ENCODE assay signal across 12 mouse cellular contexts in the genomic region with DNA sequence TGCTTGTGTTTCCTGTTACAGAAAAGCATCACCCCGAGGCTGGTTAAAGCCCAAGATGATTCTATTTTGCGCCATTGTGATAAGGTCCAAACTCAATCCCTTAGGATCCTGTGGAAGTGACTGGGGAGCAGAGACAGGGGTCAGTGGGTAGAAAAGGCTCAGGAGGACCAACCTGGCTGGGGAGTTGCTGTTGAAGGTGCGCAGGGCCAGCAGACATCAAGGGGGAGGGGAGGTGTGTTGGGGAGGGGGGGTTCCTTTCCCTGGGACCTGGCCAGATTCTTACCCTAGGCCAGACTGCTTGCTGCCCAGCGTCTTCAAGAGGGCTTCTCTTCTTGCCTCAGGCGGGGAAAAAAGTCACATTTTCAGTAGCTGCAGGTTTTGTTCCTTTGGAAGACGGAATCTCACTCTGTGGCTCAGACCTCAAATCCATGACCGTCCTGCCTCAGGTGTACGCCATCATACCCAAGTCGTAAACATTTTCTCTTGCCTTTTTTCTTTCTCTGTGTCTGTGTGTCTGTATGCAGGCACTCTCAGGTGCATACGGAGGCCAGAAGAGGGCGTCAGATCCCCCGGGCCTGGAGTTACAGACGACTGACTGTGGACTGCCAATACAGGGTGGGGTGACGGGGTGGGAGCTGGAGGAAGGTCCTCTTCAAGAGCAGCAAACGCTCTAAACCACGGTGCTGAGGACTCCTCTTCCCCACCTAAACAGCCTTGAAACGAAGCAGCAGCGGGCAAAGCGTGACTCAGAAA. TPM values are rescaled to one million over a fixed set of nuclear protein-coding genes. Genes with fewer than 3 reads are reported as not detected.
DNase-seq lines count a peak whose midpoint lies in the region; ATAC-seq and TF ChIP-seq lines count a peak whose summit lies in the region.
"Had no signal": no experiment of that assay in that cellular context is flagged by ENCODE, and none has a peak within 500 bp of the region (broad histone marks: within the 10 kb centered on the region; RNA-seq: fewer than 3 reads in every experiment).

No protein-coding gene starts in this region.

- H3K4me3 ChIP-seq in embryonic facial prominence, embryonic 13.5 days = no peak overlapping the region
- H3K4me3 ChIP-seq in embryonic facial prominence, embryonic 10.5 days = no peak overlapping the region
- no peak overlapping the region for H3K4me3 ChIP-seq in lung, embryonic 15.5 days
- no peak overlapping the region for H3K4me3 ChIP-seq in lung, adult 2 months (replicated peaks; ENCODE audit: extremely low read depth, low read depth, low read length)
- H3K4me3 ChIP-seq in intestine, postnatal 0 days (ENCODE audit: low read depth, low read length) = no peak overlapping the region
- H3K4me3 ChIP-seq: midbrain, embryonic 13.5 days had no signal

- no peak for ATAC-seq in embryonic facial prominence, embryonic 13.5 days (ENCODE audit: insufficient number of reproducible peaks, insufficient read depth, low FRiP score, low TSS enrichment, low read depth)
- no peak for ATAC-seq in lung, embryonic 15.5 days (ENCODE audit: borderline replicate concordance, extremely low read depth, low FRiP score, low TSS enrichment)
- ATAC-seq in intestine, postnatal 0 days = no peak

- no peak for DNase-seq in embryonic facial prominence, embryonic 10.5 days (ENCODE audit: low spot score)
- DNase-seq in kidney, adult 18-20 months = peak; percentile 7
- DNase-seq in kidney, adult 11 months = no peak
- DNase-seq in lung, adult 2 months = no peak
- no peak for DNase-seq in right cerebral cortex, postnatal 25 days
- DNase-seq: gastrocnemius, postnatal 10 days; kidney, postnatal 14 days had no signal

- H3K27ac ChIP-seq in embryonic facial prominence, embryonic 13.5 days = peak overlapping the region; percentile 76; the same call in 1 of the 2 replicates
- H3K27ac ChIP-seq in embryonic facial prominence, embryonic 10.5 days (replicated peaks) = no peak overlapping the region
- no peak overlapping the region for H3K27ac ChIP-seq in lung, embryonic 15.5 days
- no peak overlapping the region for H3K27ac ChIP-seq in intestine, postnatal 0 days (ENCODE audit: low read depth, low read length)
- H3K27ac ChIP-seq: macrophage; midbrain, embryonic 13.5 days had no signal

- H3K27me3 ChIP-seq in embryonic facial prominence, embryonic 13.5 days = no peaks in the 10 kb centered on the region
- no peaks in the 10 kb centered on the region for H3K27me3 ChIP-seq in embryonic facial prominence, embryonic 10.5 days (replicated peaks; ENCODE audit: low read depth, poor library complexity, severe bottlenecking)
- no peaks in the 10 kb centered on the region for H3K27me3 ChIP-seq in lung, embryonic 15.5 days
- no peaks in the 10 kb centered on the region for H3K27me3 ChIP-seq in intestine, postnatal 0 days (replicated peaks; ENCODE audit: control insufficient read depth, insufficient read depth, low read length)
- H3K27me3 ChIP-seq: midbrain, embryonic 13.5 days had no signal

- peaks cover 22% of the 10 kb centered on the region for H3K4me1 ChIP-seq in embryonic facial prominence, embryonic 13.5 days
- peaks cover 9% of the 10 kb centered on the region for H3K4me1 ChIP-seq in embryonic facial prominence, embryonic 10.5 days
- peaks cover 8% of the 10 kb centered on the region for H3K4me1 ChIP-seq in lung, embryonic 15.5 days
- peaks cover 7% of the 10 kb centered on the region; the same call in 1 of the 2 replicates for H3K4me1 ChIP-seq in lung, adult 2 months (ENCODE audit: control insufficient read depth, insufficient read depth, low read length)
- 0 out of 2 replicates have a peak, but pooled peaks cover 3% of the 10 kb centered on the region for H3K4me1 ChIP-seq in intestine, postnatal 0 days (replicated peaks; ENCODE audit: control insufficient read depth, insufficient read depth, low read length)

- H3K9me3 ChIP-seq in embryonic facial prominence, embryonic 13.5 days = no peaks in the 10 kb centered on the region
- no peaks in the 10 kb centered on the region for H3K9me3 ChIP-seq in embryonic facial prominence, embryonic 10.5 days
- no peaks in the 10 kb centered on the region for H3K9me3 ChIP-seq in lung, embryonic 15.5 days
- H3K9me3 ChIP-seq in intestine, postnatal 0 days (ENCODE audit: control insufficient read depth) = no peaks in the 10 kb centered on the region
- H3K9me3 ChIP-seq: midbrain, embryonic 13.5 days had no signal

- TF ChIP-seq CTCF in lung, adult 2 months (IDR thresholded peaks at IDR 0.05; ENCODE audit: insufficient read depth, low read length) = no peak
- TF ChIP-seq CTCF in intestine, postnatal 0 days (IDR thresholded peaks at IDR 0.05; ENCODE audit: low read depth) = peak; percentile 41

- TF ChIP-seq POLR2A in lung, adult 2 months (IDR thresholded peaks at IDR 0.05; ENCODE audit: borderline replicate concordance, extremely low read depth, low read depth, low read length) = no peak

- WGBS in embryonic facial prominence, embryonic 13.5 days = 63% methylated on average over 19 of the region's 19 CpGs
- WGBS in embryonic facial prominence, embryonic 10.5 days = 69% methylated on average over 19 of the region's 19 CpGs
- 63% methylated on average over 19 of the region's 19 CpGs for WGBS in lung, embryonic 15.5 days
- WGBS in lung, adult 2 months = 63% methylated on average over 19 of the region's 19 CpGs
- 62% methylated on average over 19 of the region's 19 CpGs for WGBS in intestine, postnatal 0 days

- H3K9ac ChIP-seq in embryonic facial prominence, embryonic 13.5 days = no peak overlapping the region; the same call in 1 of the 2 replicates
- no peak overlapping the region for H3K9ac ChIP-seq in lung, embryonic 15.5 days
- no peak overlapping the region for H3K9ac ChIP-seq in intestine, postnatal 0 days (ENCODE audit: low read depth, low read length)
- H3K9ac ChIP-seq: midbrain, embryonic 13.5 days had no signal

- H3K4me2 ChIP-seq in embryonic facial prominence, embryonic 13.5 days = no peak overlapping the region
- peak overlapping the region; percentile 55; the same call in 1 of the 2 replicates for H3K4me2 ChIP-seq in lung, embryonic 15.5 days
- no peak overlapping the region for H3K4me2 ChIP-seq in intestine, postnatal 0 days (replicated peaks; ENCODE audit: low read depth)

- H3K36me3 ChIP-seq in embryonic facial prominence, embryonic 13.5 days = no peaks in the 10 kb centered on the region
- no peaks in the 10 kb centered on the region for H3K36me3 ChIP-seq in embryonic facial prominence, embryonic 10.5 days (replicated peaks)
- H3K36me3 ChIP-seq in lung, embryonic 15.5 days = no peaks in the 10 kb centered on the region
- H3K36me3 ChIP-seq in intestine, postnatal 0 days (ENCODE audit: control insufficient read depth, insufficient read depth) = no peaks in the 10 kb centered on the region
- H3K36me3 ChIP-seq: midbrain, embryonic 13.5 days had no signal

RNA-seq across cellular contexts. Expression of a gene that starts 38.4 kb away (rescaled TPM):
- polyA plus RNA-seq in embryonic facial prominence, embryonic 13.5 days (2015; fragmentation: Nextera tagmentation; extraction: Ambion mirVana) = 107 and 113 TPM in 2 replicates
- polyA plus RNA-seq in embryonic facial prominence, embryonic 10.5 days (2016; fragmentation: Nextera tagmentation; extraction: Ambion mirVana) = 162 and 171 TPM in 2 replicates
- polyA plus RNA-seq in lung, embryonic 15.5 days (2015; fragmentation: Nextera tagmentation; extraction: Ambion mirVana) = 94.7 and 106 TPM in 2 replicates
- 26.6 and 27.7 TPM in 2 replicates for polyA plus RNA-seq in lung, adult 2 months (2012; rRNA removed)
- polyA plus RNA-seq in intestine, postnatal 0 days (2015; fragmentation: Nextera tagmentation; extraction: Ambion mirVana) = 34.7 and 36.7 TPM in 2 replicates

RNA-seq across cellular contexts. Expression of a gene that starts 38.7 kb away (rescaled TPM):
- polyA plus RNA-seq in embryonic facial prominence, embryonic 13.5 days (2015; fragmentation: Nextera tagmentation; extraction: Ambion mirVana) = 7.1 and 8.7 TPM in 2 replicates
- polyA plus RNA-seq in embryonic facial prominence, embryonic 10.5 days (2016; fragmentation: Nextera tagmentation; extraction: Ambion mirVana) = 12.1 and 13.8 TPM in 2 replicates
- polyA plus RNA-seq in lung, embryonic 15.5 days (2015; fragmentation: Nextera tagmentation; extraction: Ambion mirVana) = 9.5 and 10.4 TPM in 2 replicates
- polyA plus RNA-seq in lung, adult 2 months (2012; rRNA removed) = 21.5 and 21.9 TPM in 2 replicates
- 3.3 TPM in 2 replicates for polyA plus RNA-seq in intestine, postnatal 0 days (2015; fragmentation: Nextera tagmentation; extraction: Ambion mirVana)
- polyA plus RNA-seq: macrophage had no signal
